Mouse (Mus musculus) olfactory bulb, adult 2 months (tissue): ENCODE measurements around the gene Foxf1.

Source experiments
- CTCF ChIP-seq: fragments of 200-500 bp; IDR thresholded peaks from 2 replicates; pipeline ENCODE4 v1.5.1; 2012; ENCODE audit warnings: low read depth, mild to moderate bottlenecking, low read length, moderate library complexity; ENCODE audit not compliant: insufficient read depth
- POLR2A ChIP-seq: fragments of 200-500 bp; IDR thresholded peaks from 2 replicates; pipeline ENCODE4 v1.6.1; 2012; ENCODE audit warnings: mild to moderate bottlenecking, low read depth, low read length, moderate library complexity; ENCODE audit not compliant: insufficient read depth

DNA sequence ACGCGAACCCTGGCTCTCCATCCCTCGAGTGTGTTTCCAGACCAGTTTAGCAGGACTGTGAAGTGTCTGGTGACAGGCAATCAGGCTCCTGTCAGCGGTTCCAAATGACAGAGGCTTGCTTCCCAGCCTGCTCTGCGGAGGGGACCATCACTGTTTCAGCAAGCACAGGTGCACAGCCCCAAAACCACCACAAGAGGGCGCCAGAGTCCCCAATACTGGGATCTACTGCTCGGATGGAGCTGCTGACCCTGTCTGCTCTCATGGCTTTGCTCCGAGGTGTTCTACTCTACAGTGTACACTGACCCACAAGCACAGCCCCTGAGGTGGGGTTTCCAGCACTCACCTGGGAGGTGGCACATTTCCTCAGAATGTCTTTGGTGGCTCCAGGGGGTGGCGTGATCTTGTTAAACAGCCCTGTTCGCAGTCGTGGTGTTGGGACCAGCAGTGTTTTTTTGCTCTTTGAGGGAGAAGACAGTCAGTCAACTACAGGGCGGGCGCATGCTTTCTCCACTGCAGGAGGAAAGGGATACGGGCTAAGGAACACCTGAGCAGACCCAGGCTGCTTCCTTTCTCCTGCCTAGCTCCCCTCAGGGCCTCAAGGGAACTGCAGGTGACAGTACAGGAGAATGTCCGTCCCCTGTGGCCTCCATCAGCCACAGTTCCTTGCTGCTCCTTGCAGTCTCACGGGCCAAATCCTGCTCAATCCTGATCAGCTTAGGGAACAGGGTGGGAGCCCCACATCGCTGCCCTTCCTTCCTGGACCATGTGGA, 20.0 kb downstream of the Foxf1 start:
- TF ChIP-seq POLR2A (no peak), CTCF (peak; percentile 82)
